Mouse (Mus musculus): ENCODE results near the gene Ssh3. TPM values are rescaled to one million over a fixed set of nuclear protein-coding genes. Genes with fewer than 3 reads are reported as not detected.
A peak's percentile ranks its signal among the peaks of the same experiment; 100 is the strongest.

Gene Ssh3
- total RNA-seq, 2 experiments from 2014 or later = 10.0 to 12.0 TPM

DNA sequence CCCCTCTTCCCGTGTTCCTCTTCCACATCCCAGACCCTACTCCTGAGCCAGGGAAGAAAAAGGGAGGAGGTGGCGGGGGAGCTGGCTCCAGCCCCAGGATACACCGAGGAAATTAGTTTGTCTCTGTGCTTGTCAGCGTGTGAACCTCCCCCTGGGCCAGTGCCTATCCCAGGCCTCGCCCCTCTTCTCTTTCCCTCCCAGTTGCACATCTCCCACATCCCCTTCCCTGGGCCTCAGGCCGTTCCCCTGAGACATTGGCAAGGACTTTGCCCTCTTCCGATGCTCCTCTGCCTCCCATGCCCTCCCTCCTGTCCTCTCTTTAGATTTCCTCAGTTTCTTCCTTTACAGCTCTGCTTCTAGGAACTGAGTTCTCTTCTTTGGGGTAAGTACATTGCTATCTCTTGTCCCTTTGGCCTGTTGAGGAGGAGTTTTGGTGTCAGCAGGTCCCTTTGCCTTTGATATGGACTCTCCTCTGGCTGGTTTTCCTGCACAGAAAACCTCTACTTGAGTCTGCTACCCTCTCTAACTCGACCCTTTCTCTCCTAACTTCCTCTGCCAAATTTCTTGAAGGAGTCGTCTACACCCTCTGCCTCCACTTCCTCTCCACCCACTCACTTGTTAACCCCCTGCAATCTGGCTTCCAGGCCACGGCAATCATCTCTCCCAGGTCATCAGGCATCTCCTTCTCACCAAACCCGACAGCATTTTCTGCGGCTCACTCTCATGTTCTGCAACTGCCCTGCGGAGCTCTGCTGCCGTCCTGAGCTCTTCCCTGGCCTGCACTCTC lies 47.8 kb downstream of the Ssh3 start:
- peak; percentile 45 to 47 for DNase-seq
- intact Hi-C loops (cut with DNase I) = no loop called here

- peak in 1 of 2 experiments; percentile 10 for DNase-seq
- intact Hi-C loops (cut with DNase I) = no loop called here
These were observed 48.6 kb downstream of the Ssh3 start for GRCm38 (mm10) chr19:4220416-4220815.

DNA sequence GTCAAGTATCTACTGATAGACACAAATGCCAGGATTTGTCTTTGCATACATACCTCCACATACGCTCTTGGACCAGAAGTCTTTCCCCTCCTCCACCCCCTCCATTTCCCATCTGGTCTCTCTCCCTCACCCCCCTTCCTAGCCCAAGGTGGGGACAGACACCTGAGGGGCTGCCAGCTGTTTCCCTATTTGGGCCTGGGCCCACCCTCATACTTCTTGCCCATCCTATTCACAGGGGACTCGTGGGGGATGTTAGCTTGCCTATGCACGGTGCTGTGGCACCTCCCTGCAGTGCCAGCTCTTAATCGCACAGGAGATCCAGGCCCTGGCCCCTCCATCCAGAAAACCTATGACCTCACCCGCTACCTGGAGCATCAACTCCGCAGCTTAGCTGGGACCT lies 49.0 kb downstream of the Ssh3 start:
- no peak for DNase-seq
- intact Hi-C loops (cut with DNase I) = no loop called here

- intact Hi-C loops (cut with DNase I) = no loop called here
- DNase-seq = no peak
These were observed 50.2 kb downstream of the Ssh3 start for GRCm38 (mm10) chr19:4218784-4219183.

GRCm38 (mm10) chr19:4218293-4218692 lies 50.7 kb downstream of the Ssh3 start:
- intact Hi-C loops (cut with DNase I) = no loop called here
- DNase-seq = no peak

DNA sequence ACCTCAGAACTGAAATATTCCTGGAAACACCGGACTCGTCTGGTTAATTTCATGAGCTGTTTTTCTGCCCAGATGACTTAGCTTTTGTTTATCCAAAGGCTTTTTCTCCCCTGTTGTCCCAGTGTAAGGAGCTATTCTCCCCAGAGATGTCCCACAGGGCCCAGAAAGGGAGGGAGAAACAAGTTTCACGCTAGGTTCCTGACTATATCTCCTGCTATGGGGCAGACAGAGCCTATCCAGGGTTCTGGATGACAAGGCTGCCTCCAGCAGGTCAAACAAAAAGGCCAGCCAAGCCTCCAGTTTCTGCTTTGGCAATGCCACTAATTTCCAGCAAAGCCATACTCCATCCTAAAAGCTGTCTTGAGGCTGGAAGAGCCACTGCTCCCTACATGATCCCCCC lies 51.1 kb downstream of the Ssh3 start:
- intact Hi-C loops (cut with DNase I) = no loop called here
- DNase-seq = no peak

DNA sequence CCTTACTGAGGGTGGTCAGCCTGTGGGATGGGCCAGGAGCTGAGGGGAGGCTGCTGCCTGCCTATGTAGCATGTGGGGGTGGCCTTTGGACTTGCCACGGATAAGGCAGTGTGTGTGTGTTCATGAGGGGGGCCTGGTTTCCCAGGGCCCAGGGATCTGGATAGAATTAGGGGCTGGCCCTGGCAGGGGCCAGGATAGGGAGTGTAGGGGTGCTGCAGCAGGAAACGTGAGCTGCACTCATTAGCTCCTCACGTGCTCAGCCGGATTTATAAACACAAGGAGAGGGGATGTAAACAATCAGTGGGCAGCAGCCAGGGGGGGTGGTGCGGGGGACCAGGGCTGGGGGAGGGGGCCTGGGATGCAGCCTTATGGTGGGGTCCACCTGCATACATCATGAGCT lies 51.8 kb downstream of the Ssh3 start:
- DNase-seq = no peak
- intact Hi-C loops (cut with DNase I) = no loop called here

DNA sequence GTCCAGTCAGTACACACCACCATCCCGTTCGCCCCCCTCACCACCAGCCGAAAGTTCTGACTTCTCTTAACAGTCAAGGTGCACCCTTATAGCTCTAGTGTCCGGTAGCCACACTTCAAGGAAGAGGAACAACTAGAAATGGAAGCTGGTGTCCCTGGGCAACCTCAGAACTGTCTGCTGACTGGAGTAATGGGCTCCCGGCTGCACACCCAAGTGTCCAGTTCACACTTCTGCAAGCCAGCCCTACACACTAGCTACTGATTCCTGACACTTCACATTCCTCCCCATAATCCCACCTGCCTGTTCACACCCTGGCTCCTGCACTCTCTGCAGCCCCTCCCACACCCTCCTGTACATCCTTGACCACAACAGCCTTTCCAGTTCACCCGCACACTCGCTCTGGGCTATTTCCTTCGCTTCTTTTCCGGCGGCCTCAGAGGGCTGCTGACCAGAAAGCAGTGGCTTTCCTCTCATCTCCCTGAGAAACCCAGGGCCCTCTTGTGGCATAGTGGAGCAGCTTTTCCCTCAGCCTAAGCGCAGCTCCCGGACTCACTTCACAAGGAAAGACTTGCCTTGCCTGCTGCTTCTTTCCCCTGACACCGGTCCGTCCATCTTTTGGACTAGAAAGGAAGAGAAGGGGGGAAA lies 52.8 kb downstream of the Ssh3 start:
- DNase-seq = peak; percentile 61 to 67
- intact Hi-C loops (cut with DNase I) = no loop called here

- intact Hi-C loops (cut with DNase I) = no loop called here
- DNase-seq = no peak
These were observed 53.5 kb downstream of the Ssh3 start for GRCm38 (mm10) chr19:4215451-4215840.

- intact Hi-C loops (cut with DNase I) = no loop called here
- peak; percentile 46 to 49 for DNase-seq
These were observed 54.1 kb downstream of the Ssh3 start for GRCm38 (mm10) chr19:4214771-4215450.

GRCm38 (mm10) chr19:4214071-4214770 lies 54.8 kb downstream of the Ssh3 start, which contains the start of the genes Clcf1 and AC109138.7:
Gene Clcf1 (plus strand): TSS chr19:4214238.
Gene AC109138.7 (plus strand): TSS chr19:4214357.
- intact Hi-C loops (cut with DNase I) = no loop called here
- peak; percentile 55 to 63 for DNase-seq

DNA sequence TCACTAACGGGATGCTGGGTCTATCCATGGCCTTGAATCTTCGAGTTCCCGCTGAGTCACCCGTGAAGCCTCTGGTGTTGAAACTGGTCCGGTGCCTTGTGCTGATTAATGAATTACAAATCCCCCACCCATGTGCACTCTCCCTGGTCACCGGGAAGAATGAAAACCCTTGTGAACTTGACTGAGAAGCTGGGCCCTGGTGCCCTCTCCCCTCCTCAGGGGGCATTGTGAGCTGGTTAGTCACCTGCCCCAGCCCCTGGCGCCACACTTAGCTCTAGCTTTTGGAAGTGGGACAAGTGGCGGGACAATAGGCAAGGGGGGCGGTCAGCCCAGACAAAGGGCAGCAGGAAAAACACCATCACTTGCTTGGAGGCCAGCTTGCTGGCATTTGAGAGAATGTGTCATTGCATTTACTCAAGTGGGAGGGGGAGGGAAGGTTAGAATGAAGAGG lies 55.4 kb downstream of the Ssh3 start:
- intact Hi-C loops (cut with DNase I) = no loop called here
- DNase-seq = peak in 1 of 2 experiments; percentile 47

GRCm38 (mm10) chr19:4211891-4212588 lies 56.9 kb downstream of the Ssh3 start:
- intact Hi-C loops (cut with DNase I) = no loop called here
- no peak for DNase-seq

Small RNAs within 50 kb of the gene (microRNA-seq; reads per million reads assigned to microRNA genes)
- gene Gm26115 (0 reads per million in 2 experiments), gene Mir6985 (0.35 to 0.47 reads per million in 2 experiments)

Other genes starting within 250 kb of the Ssh3 start
- gene Gstp1, start 231.2 kb downstream of the Ssh3 start, total RNA-seq (2021) = 100 to 1,000 TPM; 270 to 278 TPM
- gene Gstp2, start 223.2 kb downstream of the Ssh3 start, total RNA-seq (2021) = 10 to 100 TPM; 87.3 to 90.7 TPM
- gene Gstp3, start 209.6 kb downstream of the Ssh3 start, total RNA-seq (2021) = not detected
- gene Cabp2, start 187.6 kb downstream of the Ssh3 start, total RNA-seq (2021) = not detected
- gene Cdk2ap2, start 172.0 kb downstream of the Ssh3 start, total RNA-seq (2021) = 10 to 100 TPM; 21.9 to 26.3 TPM
- 10 to 100 TPM; 30.8 to 32.8 TPM for gene Pitpnm1, start 169.2 kb downstream of the Ssh3 start, total RNA-seq (2021)
- gene Aip, start 143.3 kb downstream of the Ssh3 start, total RNA-seq (2021) = 10 to 100 TPM; 47.7 to 62.6 TPM
- gene Gpr152, start 129.4 kb downstream of the Ssh3 start, total RNA-seq (2021) = not detected
- not detected for gene Cabp4, start 125.1 kb downstream of the Ssh3 start, total RNA-seq (2021)
- gene Coro1b, start 120.6 kb downstream of the Ssh3 start, total RNA-seq (2021) = 10 to 100 TPM; 87.2 to 90.7 TPM
- gene Ptprcap, start 115.6 kb downstream of the Ssh3 start, total RNA-seq (2021) = 1 to 10 TPM; 1.6 to 2.2 TPM
- 10 to 100 TPM; 22.4 to 24.3 TPM for gene Rps6kb2, start 105.8 kb downstream of the Ssh3 start, total RNA-seq (2021)
- gene Carns1, start 93.7 kb downstream of the Ssh3 start, total RNA-seq (2021) = 10 to 100 TPM; 40.2 to 53.6 TPM
- gene Tbc1d10c, start 77.9 kb downstream of the Ssh3 start, total RNA-seq (2021) = 1 to 10 TPM; 2.6 to 2.9 TPM
- 100 to 1,000 TPM; 420 to 454 TPM for gene Ppp1ca, start 77.1 kb downstream of the Ssh3 start, total RNA-seq (2021)
- gene Rad9a, start 67.5 kb downstream of the Ssh3 start, total RNA-seq (2021) = 1 to 10 TPM; 6.0 to 8.6 TPM
- gene Clcf1, start 54.9 kb downstream of the Ssh3 start, total RNA-seq (2021) = 1 to 10 TPM; 1.6 to 2.5 TPM
- not detected for gene AC109138.7, start 54.8 kb downstream of the Ssh3 start, total RNA-seq (2021)
- gene Pold4, start 37.3 kb downstream of the Ssh3 start, total RNA-seq (2021) = 10 to 100 TPM; 10.7 to 13.5 TPM
- gene Ankrd13d, start 14.0 kb upstream of the Ssh3 start, total RNA-seq (2021) = 1 to 10 TPM in 1 of 2 experiments, under 1 TPM in 1; 0.98 to 1.5 TPM
- 10 to 100 TPM; 51.4 to 57.2 TPM for gene Grk2, start 37.0 kb upstream of the Ssh3 start, total RNA-seq (2021)
- gene Kdm2a, start 129.1 kb upstream of the Ssh3 start, total RNA-seq (2021) = 10 to 100 TPM; 50.4 to 54.4 TPM
- gene Rhod, start 170.3 kb upstream of the Ssh3 start, total RNA-seq (2021) = 10 to 100 TPM in 1 of 2 experiments, 1 to 10 TPM in 1; 8.5 to 10.6 TPM
- gene Syt12, start 208.3 kb upstream of the Ssh3 start, total RNA-seq (2021) = 1 to 10 TPM in 1 of 2 experiments, under 1 TPM in 1; 0.47 to 2.7 TPM
- gene 2010003K11Rik, start 229.4 kb upstream of the Ssh3 start, total RNA-seq (2021) = 1 to 10 TPM in 1 of 2 experiments, under 1 TPM in 1; 0.30 to 1.0 TPM
- gene Pcx, start 241.3 kb upstream of the Ssh3 start, total RNA-seq (2021) = 10 to 100 TPM in 1 of 2 experiments, 1 to 10 TPM in 1; 7.1 to 22.9 TPM